Mouse (Mus musculus): ENCODE data around the gene Hivep1. TPM values are rescaled to one million over a fixed set of nuclear protein-coding genes. Genes with fewer than 3 reads are reported as not detected.

Hivep1 gene
- 37.8 TPM for polyA plus RNA-seq (2014; fragmentation: Illumina TruSeq; extraction: RNeasy Lipid Tissue Mini Kit (QIAGEN cat#74804))

GRCm38 (mm10) chr13:42051961-42052695 is at the start of gene Hivep1:
Gene Hivep1, plus strand, starts transcription at chr13:42052021.

Other genes starting within 250 kb of the Hivep1 start
- gene Adtrp, start 204.3 kb upstream of the Hivep1 start, polyA plus RNA-seq (2014; fragmentation: Illumina TruSeq; extraction: RNeasy Lipid Tissue Mini Kit (QIAGEN cat#74804)): 3.3 TPM
- gene Edn1, start 249.5 kb downstream of the Hivep1 start, polyA plus RNA-seq (2014; fragmentation: Illumina TruSeq; extraction: RNeasy Lipid Tissue Mini Kit (QIAGEN cat#74804)): 7.0 TPM

Measured in ovary, adult 10 weeks (tissue).